Comparison of ENCODE assay signal across 22 mouse cellular contexts in the genomic region with DNA sequence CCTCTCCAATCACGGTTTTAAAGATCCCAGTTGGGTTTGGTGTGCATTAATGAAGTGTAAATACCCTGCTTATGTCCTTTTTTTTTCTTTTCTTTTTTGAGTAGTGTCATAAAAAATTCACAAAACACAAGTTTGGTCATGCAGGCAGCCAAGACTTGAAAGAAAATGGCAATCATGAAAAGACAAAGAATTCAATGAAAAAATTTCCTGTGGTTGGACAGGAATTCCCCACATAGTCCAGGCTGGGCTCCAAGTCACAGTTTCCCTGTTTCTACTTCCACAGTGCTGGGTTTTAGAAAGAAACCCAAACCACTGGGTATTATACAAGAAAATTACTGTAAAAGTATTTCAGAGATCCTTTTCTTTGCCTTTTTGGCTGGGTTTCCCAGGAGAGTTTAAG. TPM values are rescaled to one million over a fixed set of nuclear protein-coding genes. Genes with fewer than 3 reads are reported as not detected.
DNase-seq lines count a peak whose midpoint lies in the region; ATAC-seq lines count a peak whose summit lies in the region.
"Had no signal": no experiment of that assay in that cellular context is flagged by ENCODE, and none has a peak within 500 bp of the region (broad histone marks: within the 10 kb centered on the region; RNA-seq: fewer than 3 reads in every experiment).

No protein-coding gene starts in this region.

- H3K9me3 ChIP-seq in forebrain, embryonic 13.5 days (replicated peaks): no peaks in the 10 kb centered on the region
- H3K9me3 ChIP-seq in forebrain, embryonic 16.5 days (ENCODE audit: control insufficient read depth, low read length): no peaks in the 10 kb centered on the region
- H3K9me3 ChIP-seq in midbrain, embryonic 13.5 days: no peaks in the 10 kb centered on the region
- no peaks in the 10 kb centered on the region for H3K9me3 ChIP-seq in midbrain, embryonic 10.5 days (replicated peaks)
- H3K9me3 ChIP-seq in embryonic facial prominence, embryonic 14.5 days (ENCODE audit: control insufficient read depth, low read length): no peaks in the 10 kb centered on the region
- H3K9me3 ChIP-seq in neural tube, embryonic 13.5 days: no peaks in the 10 kb centered on the region
- no peaks in the 10 kb centered on the region for H3K9me3 ChIP-seq in heart, embryonic 11.5 days (replicated peaks; ENCODE audit: control insufficient read depth, low read length)
- H3K9me3 ChIP-seq: heart, embryonic 10.5 days; stomach, embryonic 15.5 days had no signal

- H3K27ac ChIP-seq in forebrain, embryonic 13.5 days: no peak overlapping the region
- H3K27ac ChIP-seq in forebrain, embryonic 16.5 days (ENCODE audit: low read length): no peak overlapping the region
- no peak overlapping the region for H3K27ac ChIP-seq in midbrain, embryonic 13.5 days
- H3K27ac ChIP-seq in midbrain, embryonic 10.5 days (replicated peaks): no peak overlapping the region
- peak overlapping the region; percentile 52; the same call in 1 of the 2 replicates for H3K27ac ChIP-seq in embryonic facial prominence, embryonic 14.5 days (replicated peaks; ENCODE audit: low read depth, low read length)
- H3K27ac ChIP-seq in neural tube, embryonic 13.5 days (replicated peaks): no peak overlapping the region
- no peak overlapping the region for H3K27ac ChIP-seq in heart, embryonic 11.5 days (ENCODE audit: low read depth, low read length)
- H3K27ac ChIP-seq: heart, embryonic 10.5 days; layer of hippocampus, adult 2 months; stomach, embryonic 15.5 days had no signal

- H3K4me3 ChIP-seq in forebrain, embryonic 13.5 days: no peak overlapping the region
- no peak overlapping the region for H3K4me3 ChIP-seq in forebrain, embryonic 16.5 days (replicated peaks; ENCODE audit: low read length)
- 0 out of 2 replicates have a peak overlapping the region, but pooled peaks have one; percentile 23 for H3K4me3 ChIP-seq in midbrain, embryonic 13.5 days (replicated peaks)
- H3K4me3 ChIP-seq in midbrain, embryonic 10.5 days: no peak overlapping the region
- no peak overlapping the region for H3K4me3 ChIP-seq in embryonic facial prominence, embryonic 14.5 days (ENCODE audit: low read depth, low read length)
- H3K4me3 ChIP-seq in neural tube, embryonic 13.5 days: no peak overlapping the region
- H3K4me3 ChIP-seq in heart, embryonic 11.5 days (ENCODE audit: low read depth, low read length): no peak overlapping the region
- H3K4me3 ChIP-seq: erythroblast, embryonic 14.5 days; heart, embryonic 10.5 days; layer of hippocampus, adult 2 months; stomach, embryonic 15.5 days had no signal

- H3K27me3 ChIP-seq in forebrain, embryonic 13.5 days: no peaks in the 10 kb centered on the region
- H3K27me3 ChIP-seq in forebrain, embryonic 16.5 days (replicated peaks; ENCODE audit: control insufficient read depth, insufficient read depth, low read length): no peaks in the 10 kb centered on the region
- H3K27me3 ChIP-seq in midbrain, embryonic 13.5 days: no peaks in the 10 kb centered on the region
- no peaks in the 10 kb centered on the region for H3K27me3 ChIP-seq in midbrain, embryonic 10.5 days (ENCODE audit: low read depth, poor library complexity, severe bottlenecking)
- H3K27me3 ChIP-seq in embryonic facial prominence, embryonic 14.5 days (replicated peaks; ENCODE audit: control insufficient read depth, insufficient read depth, low read length): no peaks in the 10 kb centered on the region
- no peaks in the 10 kb centered on the region for H3K27me3 ChIP-seq in neural tube, embryonic 13.5 days
- no peaks in the 10 kb centered on the region for H3K27me3 ChIP-seq in heart, embryonic 11.5 days (ENCODE audit: control insufficient read depth, insufficient read depth, low read length)
- H3K27me3 ChIP-seq: stomach, embryonic 15.5 days had no signal

- H3K4me2 ChIP-seq in forebrain, embryonic 13.5 days: peak overlapping the region; percentile 5; the same call in 1 of the 2 replicates
- H3K4me2 ChIP-seq in forebrain, embryonic 16.5 days (ENCODE audit: low read length): no peak overlapping the region
- H3K4me2 ChIP-seq in midbrain, embryonic 13.5 days (replicated peaks): peak overlapping the region; percentile 43; the same call in 1 of the 2 replicates
- peak overlapping the region; percentile 83 for H3K4me2 ChIP-seq in embryonic facial prominence, embryonic 14.5 days (ENCODE audit: low read depth, low read length)
- peak overlapping the region; percentile 66 for H3K4me2 ChIP-seq in neural tube, embryonic 13.5 days
- H3K4me2 ChIP-seq in heart, embryonic 11.5 days: no peak overlapping the region
- H3K4me2 ChIP-seq: stomach, embryonic 15.5 days had no signal

- peaks cover 28% of the 10 kb centered on the region for H3K4me1 ChIP-seq in forebrain, embryonic 13.5 days
- peaks cover 12% of the 10 kb centered on the region for H3K4me1 ChIP-seq in forebrain, embryonic 16.5 days (replicated peaks; ENCODE audit: control insufficient read depth, insufficient read depth, low read length)
- peaks cover 34% of the 10 kb centered on the region for H3K4me1 ChIP-seq in midbrain, embryonic 13.5 days (replicated peaks)
- H3K4me1 ChIP-seq in midbrain, embryonic 10.5 days: peaks cover 31% of the 10 kb centered on the region
- peaks cover 23% of the 10 kb centered on the region for H3K4me1 ChIP-seq in embryonic facial prominence, embryonic 14.5 days (ENCODE audit: control insufficient read depth, insufficient read depth, low read length)
- H3K4me1 ChIP-seq in neural tube, embryonic 13.5 days (replicated peaks): peaks cover 34% of the 10 kb centered on the region
- peaks cover 4% of the 10 kb centered on the region; the same call in 1 of the 2 replicates for H3K4me1 ChIP-seq in heart, embryonic 11.5 days (ENCODE audit: control insufficient read depth, insufficient read depth, low read length)
- H3K4me1 ChIP-seq: stomach, embryonic 15.5 days had no signal

- ATAC-seq in forebrain, embryonic 13.5 days: no peak
- ATAC-seq in forebrain, embryonic 16.5 days: no peak
- ATAC-seq in midbrain, embryonic 13.5 days: no peak
- no peak for ATAC-seq in embryonic facial prominence, embryonic 14.5 days (ENCODE audit: low read depth)
- no peak for ATAC-seq in neural tube, embryonic 13.5 days (ENCODE audit: low read depth)
- ATAC-seq in heart, embryonic 11.5 days (replicated peaks; ENCODE audit: insufficient number of reproducible peaks, low FRiP score, low TSS enrichment): no peak
- ATAC-seq: forebrain, postnatal 0 days; liver, postnatal 0 days had no signal

- WGBS in forebrain, embryonic 13.5 days: 80% methylated on average over 1 of the region's 1 CpGs
- 78% methylated on average over 1 of the region's 1 CpGs for WGBS in forebrain, embryonic 16.5 days
- 78% methylated on average over 1 of the region's 1 CpGs for WGBS in midbrain, embryonic 13.5 days
- 92% methylated on average over 1 of the region's 1 CpGs for WGBS in midbrain, embryonic 10.5 days
- WGBS in embryonic facial prominence, embryonic 14.5 days: 58% methylated on average over 1 of the region's 1 CpGs
- 73% methylated on average over 1 of the region's 1 CpGs for WGBS in neural tube, embryonic 13.5 days
- WGBS in heart, embryonic 11.5 days (ENCODE audit: insufficient replicate concordance): 89% methylated on average over 1 of the region's 1 CpGs

- H3K9ac ChIP-seq in forebrain, embryonic 13.5 days: no peak overlapping the region
- no peak overlapping the region for H3K9ac ChIP-seq in forebrain, embryonic 16.5 days (replicated peaks; ENCODE audit: low read depth, low read length)
- no peak overlapping the region for H3K9ac ChIP-seq in midbrain, embryonic 13.5 days (replicated peaks)
- no peak overlapping the region for H3K9ac ChIP-seq in embryonic facial prominence, embryonic 14.5 days (ENCODE audit: low read depth, low read length)
- no peak overlapping the region for H3K9ac ChIP-seq in neural tube, embryonic 13.5 days
- H3K9ac ChIP-seq in heart, embryonic 11.5 days (ENCODE audit: low read depth, low read length): no peak overlapping the region
- H3K9ac ChIP-seq: forebrain, postnatal 0 days; liver, postnatal 0 days; stomach, embryonic 15.5 days had no signal

- no peak for DNase-seq in midbrain, embryonic 10.5 days (ENCODE audit: low spot score)
- DNase-seq in embryonic facial prominence, embryonic 14.5 days (ENCODE audit: low spot score): peak; percentile 44
- DNase-seq in ovary, postnatal 10 days (ENCODE audit: low spot score): no peak
- DNase-seq: adrenal gland, postnatal 14 days; cerebellum, adult 9-11 months; forebrain, postnatal 0 days; heart, postnatal 10 days; kidney, adult 18-20 months; kidney, postnatal 10 days; liver, postnatal 0 days; lung, postnatal 10 days; right cerebral cortex, postnatal 25 days; thymus, adult 2 months had no signal

- peaks cover 26% of the 10 kb centered on the region for H3K36me3 ChIP-seq in forebrain, embryonic 13.5 days (ENCODE audit: poor library complexity, severe bottlenecking)
- peaks cover 10% of the 10 kb centered on the region for H3K36me3 ChIP-seq in forebrain, embryonic 16.5 days (ENCODE audit: control insufficient read depth, insufficient read depth)
- peaks cover 17% of the 10 kb centered on the region for H3K36me3 ChIP-seq in midbrain, embryonic 13.5 days
- peaks cover 62% of the 10 kb centered on the region for H3K36me3 ChIP-seq in midbrain, embryonic 10.5 days
- peaks cover 44% of the 10 kb centered on the region for H3K36me3 ChIP-seq in embryonic facial prominence, embryonic 14.5 days (ENCODE audit: control insufficient read depth, insufficient read depth, low read length)
- H3K36me3 ChIP-seq in neural tube, embryonic 13.5 days: peaks cover 30% of the 10 kb centered on the region
- no peaks in the 10 kb centered on the region for H3K36me3 ChIP-seq in heart, embryonic 11.5 days (ENCODE audit: control insufficient read depth, insufficient read depth, low read length)

RNA-seq across cellular contexts. Expression of a gene that starts 3.8 kb away (rescaled TPM):
- polyA plus RNA-seq in forebrain, embryonic 13.5 days (2015; fragmentation: Nextera tagmentation; extraction: Ambion mirVana): 19.8 and 21.4 TPM in 2 replicates
- polyA plus RNA-seq in forebrain, embryonic 16.5 days (2015; fragmentation: Nextera tagmentation; extraction: Ambion mirVana): 20.1 and 23.8 TPM in 2 replicates
- 21.6 and 22.4 TPM in 2 replicates for polyA plus RNA-seq in midbrain, embryonic 13.5 days (2015; fragmentation: Nextera tagmentation; extraction: Ambion mirVana)
- polyA plus RNA-seq in midbrain, embryonic 10.5 days (2016; fragmentation: Nextera tagmentation; extraction: Ambion mirVana): 15.1 and 18.1 TPM in 2 replicates
- polyA plus RNA-seq in embryonic facial prominence, embryonic 14.5 days (2014; fragmentation: Nextera tagmentation; extraction: Ambion mirVana): 21.3 and 25.8 TPM in 2 replicates
- polyA plus RNA-seq in neural tube, embryonic 13.5 days (2015; fragmentation: Nextera tagmentation; extraction: Ambion mirVana): 23.8 and 29.1 TPM in 2 replicates
- polyA plus RNA-seq in heart, embryonic 11.5 days (2014; fragmentation: Nextera tagmentation; extraction: Ambion mirVana): 8.3 and 8.9 TPM in 2 replicates

Comparison
In these comparisons a context has a peak if more than half of its experiments do, and no peak if none do; other contexts are left out.
1. H3K4me2 ChIP-seq: peak in forebrain, embryonic 13.5 days (single experiment), midbrain, embryonic 13.5 days (single experiment), embryonic facial prominence, embryonic 14.5 days (single experiment) and neural tube, embryonic 13.5 days (single experiment); none in forebrain, embryonic 16.5 days (single experiment) and heart, embryonic 11.5 days (single experiment).